Comparison of ENCODE assay signal across 8 mouse cellular contexts in the genomic region with DNA sequence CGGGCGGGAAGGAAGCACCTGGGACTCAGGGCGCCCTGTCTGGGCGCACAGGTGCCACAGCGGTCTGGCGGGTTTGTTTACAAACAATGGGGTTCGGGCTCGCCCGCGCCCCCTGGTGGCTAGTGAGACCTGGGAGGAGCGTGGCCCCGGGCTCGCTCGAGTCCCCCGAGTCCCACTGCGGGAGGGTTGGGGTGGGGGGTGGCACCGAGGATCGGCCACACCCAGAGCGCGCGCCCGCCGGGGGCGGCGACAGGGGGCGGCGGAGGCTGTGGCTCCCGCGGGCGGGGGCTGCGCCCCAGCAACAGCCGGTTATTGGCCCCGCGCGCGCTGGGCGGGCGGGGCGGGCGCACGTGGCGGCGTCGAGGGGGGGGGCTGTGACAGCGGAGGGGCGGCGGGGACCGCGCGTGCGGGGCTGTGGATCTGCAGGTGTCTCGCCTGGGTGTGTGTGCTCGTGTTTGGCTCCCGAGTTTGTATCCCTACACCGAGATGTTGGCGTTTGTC. TPM values are rescaled to one million over a fixed set of nuclear protein-coding genes. Genes with fewer than 3 reads are reported as not detected.
DNase-seq lines count a peak whose midpoint lies in the region; ATAC-seq and TF ChIP-seq lines count a peak whose summit lies in the region.

No protein-coding gene starts in this region.

- H3K27me3 ChIP-seq in embryonic facial prominence, embryonic 10.5 days (replicated peaks; ENCODE audit: low read depth, poor library complexity, severe bottlenecking), result peaks cover 23% of the 10 kb centered on the region
- H3K27me3 ChIP-seq in limb, embryonic 14.5 days (ENCODE audit: control insufficient read depth, insufficient read depth, low read length), result 0 out of 2 replicates have a peak, but pooled peaks cover 5% of the 10 kb centered on the region
- no peaks in the 10 kb centered on the region for H3K27me3 ChIP-seq in midbrain, embryonic 15.5 days (replicated peaks)

- peak overlapping the region; percentile 83 for H3K4me3 ChIP-seq in embryonic facial prominence, embryonic 10.5 days
- peak overlapping the region; percentile 61 for H3K4me3 ChIP-seq in limb, embryonic 14.5 days (replicated peaks; ENCODE audit: low read length)
- peak overlapping the region; percentile 76 for H3K4me3 ChIP-seq in midbrain, embryonic 15.5 days

- H3K36me3 ChIP-seq in embryonic facial prominence, embryonic 10.5 days (replicated peaks), result no peaks in the 10 kb centered on the region
- H3K36me3 ChIP-seq in limb, embryonic 14.5 days (ENCODE audit: control insufficient read depth, insufficient read depth, low read length), result no peaks in the 10 kb centered on the region
- H3K36me3 ChIP-seq in midbrain, embryonic 15.5 days (replicated peaks), result no peaks in the 10 kb centered on the region

- peak; percentile 93 for DNase-seq in 416B (ENCODE audit: low read depth)
- peak; percentile 89 for DNase-seq in adrenal gland, postnatal 14 days
- peak; percentile 84 for DNase-seq in embryonic facial prominence, embryonic 10.5 days (ENCODE audit: low spot score)
- peak; percentile 99 for DNase-seq in heart, adult 11 months
- DNase-seq in kidney, adult 11 months, result peak; percentile 67
- DNase-seq in limb, embryonic 14.5 days (ENCODE audit: low spot score), result peak; percentile 65
- peak; percentile 80 to 83 for DNase-seq in spleen, postnatal 14 days (ENCODE audit: low spot score in 2 of 2)

- TF ChIP-seq POLR2A in limb, embryonic 14.5 days (IDR thresholded peaks at IDR 0.05; ENCODE audit: borderline replicate concordance, extremely low read depth, insufficient read depth, insufficient read length), result no peak

- WGBS in embryonic facial prominence, embryonic 10.5 days, result under 1% methylated on average over 56 of the region's 56 CpGs
- WGBS in limb, embryonic 14.5 days, result 0% methylated on average over 26 of the region's 56 CpGs
- under 1% methylated on average over 36 of the region's 56 CpGs for WGBS in midbrain, embryonic 15.5 days

- H3K4me1 ChIP-seq in embryonic facial prominence, embryonic 10.5 days, result peaks cover 67% of the 10 kb centered on the region
- H3K4me1 ChIP-seq in limb, embryonic 14.5 days (ENCODE audit: control insufficient read depth, insufficient read depth, low read length), result peaks cover 42% of the 10 kb centered on the region
- peaks cover 57% of the 10 kb centered on the region for H3K4me1 ChIP-seq in midbrain, embryonic 15.5 days

- no peaks in the 10 kb centered on the region for H3K9me3 ChIP-seq in embryonic facial prominence, embryonic 10.5 days
- H3K9me3 ChIP-seq in limb, embryonic 14.5 days (ENCODE audit: control insufficient read depth, low read length), result no peaks in the 10 kb centered on the region
- no peaks in the 10 kb centered on the region for H3K9me3 ChIP-seq in midbrain, embryonic 15.5 days

- H3K9ac ChIP-seq in limb, embryonic 14.5 days (ENCODE audit: low read depth, low read length, severe bottlenecking), result peak overlapping the region; percentile 56
- peak overlapping the region; percentile 80 for H3K9ac ChIP-seq in midbrain, embryonic 15.5 days

- H3K4me2 ChIP-seq in limb, embryonic 14.5 days (replicated peaks; ENCODE audit: low read depth, low read length, severe bottlenecking), result peak overlapping the region; percentile 97
- H3K4me2 ChIP-seq in midbrain, embryonic 15.5 days, result peak overlapping the region; percentile 99

- 0 out of 2 replicates have a peak, but pooled peaks have one; percentile 5 for ATAC-seq in limb, embryonic 14.5 days (ENCODE audit: low FRiP score, low read depth)
- peak; percentile 6; the same call in 1 of the 2 replicates for ATAC-seq in midbrain, embryonic 15.5 days (replicated peaks)

- H3K27ac ChIP-seq in embryonic facial prominence, embryonic 10.5 days (replicated peaks), result peak overlapping the region; percentile 97
- H3K27ac ChIP-seq in limb, embryonic 14.5 days (replicated peaks; ENCODE audit: low read depth, low read length), result peak overlapping the region; percentile 33; the same call in 1 of the 2 replicates
- peak overlapping the region; percentile 96 for H3K27ac ChIP-seq in midbrain, embryonic 15.5 days

RNA-seq across cellular contexts. Expression of gene Bbc3, which starts 1.9 kb away (rescaled TPM):
- total RNA-seq in adrenal gland, postnatal 14 days (2021), result 5.8 and 11.6 TPM in 2 replicates
- 12.9 and 13.4 TPM in 2 replicates for polyA plus RNA-seq in embryonic facial prominence, embryonic 10.5 days (2016; fragmentation: Nextera tagmentation; extraction: Ambion mirVana)
- polyA plus RNA-seq in limb, embryonic 14.5 days (2012; rRNA removed), result 7.4 and 11.9 TPM in 2 replicates
- 3.7 and 4.0 TPM in 2 replicates for polyA plus RNA-seq in limb, embryonic 14.5 days (2014; fragmentation: Nextera tagmentation; extraction: Ambion mirVana)
- 32.0 and 35.0 TPM in 2 replicates for polyA plus RNA-seq in midbrain, embryonic 15.5 days (2015; fragmentation: Nextera tagmentation; extraction: Ambion mirVana)

RNA-seq across cellular contexts. Expression of gene Ccdc9, which starts 23.5 kb away (rescaled TPM):
- 68.1 and 75.4 TPM in 2 replicates for total RNA-seq in adrenal gland, postnatal 14 days (2021)
- 27.1 and 27.5 TPM in 2 replicates for polyA plus RNA-seq in embryonic facial prominence, embryonic 10.5 days (2016; fragmentation: Nextera tagmentation; extraction: Ambion mirVana)
- 64.4 and 84.8 TPM in 2 replicates for polyA plus RNA-seq in limb, embryonic 14.5 days (2012; rRNA removed)
- 15.9 and 17.7 TPM in 2 replicates for polyA plus RNA-seq in limb, embryonic 14.5 days (2014; fragmentation: Nextera tagmentation; extraction: Ambion mirVana)
- polyA plus RNA-seq in midbrain, embryonic 15.5 days (2015; fragmentation: Nextera tagmentation; extraction: Ambion mirVana), result 21.6 and 30.1 TPM in 2 replicates

RNA-seq across cellular contexts. Expression of gene Inafm1, which starts 36.7 kb away (rescaled TPM):
- 16.6 and 21.1 TPM in 2 replicates for total RNA-seq in adrenal gland, postnatal 14 days (2021)
- 5.9 and 9.1 TPM in 2 replicates for polyA plus RNA-seq in embryonic facial prominence, embryonic 10.5 days (2016; fragmentation: Nextera tagmentation; extraction: Ambion mirVana)
- 48.7 and 57.8 TPM in 2 replicates for polyA plus RNA-seq in limb, embryonic 14.5 days (2012; rRNA removed)
- polyA plus RNA-seq in limb, embryonic 14.5 days (2014; fragmentation: Nextera tagmentation; extraction: Ambion mirVana), result 24.3 and 27.4 TPM in 2 replicates
- polyA plus RNA-seq in midbrain, embryonic 15.5 days (2015; fragmentation: Nextera tagmentation; extraction: Ambion mirVana), result 47.9 and 51.8 TPM in 2 replicates

RNA-seq across cellular contexts. Expression of gene C5ar1, which starts 50.7 kb away (rescaled TPM):
- 3.3 and 5.5 TPM in 2 replicates for total RNA-seq in adrenal gland, postnatal 14 days (2021)
- polyA plus RNA-seq in embryonic facial prominence, embryonic 10.5 days (2016; fragmentation: Nextera tagmentation; extraction: Ambion mirVana), result 0.54 and 0.64 TPM in 2 replicates
- 3.2 and 5.4 TPM in 2 replicates for polyA plus RNA-seq in limb, embryonic 14.5 days (2012; rRNA removed)
- polyA plus RNA-seq in limb, embryonic 14.5 days (2014; fragmentation: Nextera tagmentation; extraction: Ambion mirVana), result 2.8 and 3.1 TPM in 2 replicates
- polyA plus RNA-seq in midbrain, embryonic 15.5 days (2015; fragmentation: Nextera tagmentation; extraction: Ambion mirVana), result 1.5 and 2.9 TPM in 2 replicates

Comparison
In these comparisons a context has a peak if more than half of its experiments do, and no peak if none do; other contexts are left out.
1. Peak in every context shown above with its lines: DNase-seq, ATAC-seq, H3K4me3 ChIP-seq and H3K27ac ChIP-seq.
2. H3K27ac ChIP-seq: peak in every context shown above with its lines; median percentile 97 in embryonic facial prominence, embryonic 10.5 days; 96 in midbrain, embryonic 15.5 days; 33 in limb, embryonic 14.5 days.